Mouse (Mus musculus): ENCODE data around the gene Cer1.

DNA sequence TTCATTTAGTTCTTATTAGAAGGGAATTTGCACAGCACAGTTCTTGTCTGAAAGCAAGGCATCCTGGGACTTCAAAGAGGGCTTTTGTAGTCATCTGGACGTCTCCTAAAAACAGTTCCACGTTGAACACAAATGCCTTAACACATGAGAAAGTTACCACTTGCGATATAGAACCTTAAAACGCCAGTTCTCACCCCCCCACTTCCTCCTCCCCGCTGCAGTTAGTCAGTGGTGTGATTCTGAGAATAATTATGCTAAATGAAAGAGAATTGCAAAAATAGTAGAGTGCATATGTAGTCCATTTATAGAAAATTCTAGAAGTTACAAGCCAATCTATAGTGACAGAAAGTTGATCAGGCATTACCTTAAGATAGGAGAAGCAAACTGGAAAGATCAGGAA, 7.3 kb upstream of the Cer1 start:
- TF ChIP-seq CTCF (IDR thresholded peaks at IDR 0.05; ENCODE audit: control insufficient read depth, insufficient read depth, low read length) (no peak), POLR2A (IDR thresholded peaks at IDR 0.05; ENCODE audit: borderline replicate concordance, control insufficient read depth, low read depth, low read length) (no peak)

Data from bone marrow, adult 2 months (tissue).